Mouse (Mus musculus) ES-E14 (cell line): ENCODE data around the gene Mrln.

Source experiments
- CHD2 ChIP-seq: IDR thresholded peaks from 2 replicates; pipeline ENCODE4 v1.6.1; 2014; ENCODE audit warnings: mild to moderate bottlenecking, low read depth, low read length, inconsistent platforms
- HCFC1 ChIP-seq: IDR thresholded peaks from 2 replicates; pipeline ENCODE4 v1.6.1; 2012; ENCODE audit warnings: low read length, inconsistent platforms, borderline replicate concordance; ENCODE audit not compliant: insufficient read depth
- MAFK ChIP-seq: IDR thresholded peaks from 2 replicates; pipeline ENCODE4 v1.6.1; 2014; ENCODE audit warnings: mild to moderate bottlenecking, low read depth, low read length, inconsistent platforms; ENCODE audit not compliant: insufficient read depth
- ZC3H11A ChIP-seq: IDR thresholded peaks from 2 replicates; pipeline ENCODE4 v1.6.1; 2012; ENCODE audit warnings: low read depth, mild to moderate bottlenecking, inconsistent platforms, low read length, borderline replicate concordance
- ZNF384 ChIP-seq: IDR thresholded peaks from 2 replicates; pipeline ENCODE4 v1.6.1; 2012; ENCODE audit warnings: low read depth, low read length, inconsistent platforms

DNA sequence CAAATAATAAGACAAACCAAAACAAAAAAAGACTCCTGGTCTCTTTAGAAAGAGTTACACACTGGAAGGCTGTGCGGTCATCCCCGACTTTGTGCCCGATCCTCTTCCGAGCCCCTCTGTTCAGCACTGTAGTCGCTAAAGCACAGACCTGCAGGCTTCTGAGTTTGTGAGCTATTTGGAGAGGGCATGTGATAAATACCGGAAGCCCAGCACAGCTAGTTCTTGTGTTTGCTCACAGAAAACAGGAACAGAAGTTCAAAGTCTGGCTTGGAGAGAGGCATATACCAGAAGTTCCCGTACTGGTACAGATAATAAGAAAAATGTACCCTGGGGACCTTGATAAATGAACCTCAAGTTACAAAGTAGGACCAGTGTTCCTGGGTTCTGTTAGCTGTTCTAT, 9.2 kb upstream of the Mrln start:
- TF ChIP-seq ZNF384 (no peak), ZC3H11A (no peak), CHD2 (no peak), MAFK (no peak), HCFC1 (no peak)
